Mouse (Mus musculus) stomach, postnatal 0 days (tissue): ENCODE results near the gene Taar3. TPM values are rescaled to one million over a fixed set of nuclear protein-coding genes. Genes with fewer than 3 reads are reported as not detected.

Source experiments
- ATAC-seq: fragments of 200-750 bp; cut with Nextera tagmentation; 2 replicates; pipeline ENCODE4 v1.8.0; 2017; ENCODE audit not compliant: low FRiP score, low TSS enrichment
- DNase-seq: peaks from one replicate; pipeline ENCODE4 v3.0.0-alpha.2; 2016; ENCODE audit warnings: low spot score
- H3K27ac ChIP-seq: fragments of 300-500 bp; sonication (generic); replicated peaks from 2 replicates; pipeline ENCODE4 v1.5.1; 2014; ENCODE audit warnings: mild to moderate bottlenecking, control low read depth
- H3K27me3 ChIP-seq: fragments of 300-500 bp; sonication (generic); 2 replicates; pipeline ENCODE4 v1.6.1; 2014; ENCODE audit warnings: low read length; ENCODE audit not compliant: control insufficient read depth, insufficient read depth
- H3K36me3 ChIP-seq: fragments of 300-500 bp; sonication (generic); 2 replicates; pipeline ENCODE4 v1.6.1; 2014; ENCODE audit warnings: low read length, mixed read lengths; ENCODE audit not compliant: control insufficient read depth, insufficient read depth
- H3K4me1 ChIP-seq: fragments of 300-500 bp; sonication (generic); replicated peaks from 2 replicates; pipeline ENCODE4 v1.6.1; 2014; ENCODE audit warnings: antibody characterized with exemption; ENCODE audit not compliant: control insufficient read depth, insufficient read depth
- H3K4me2 ChIP-seq: fragments of 300-500 bp; sonication (generic); replicated peaks from 2 replicates; pipeline ENCODE4 v1.6.1; 2014; ENCODE audit warnings: low read depth, mild to moderate bottlenecking, control low read depth, moderate library complexity
- H3K4me3 ChIP-seq: fragments of 300-500 bp; sonication (generic); 2 replicates; pipeline ENCODE4 v1.5.1; 2014; ENCODE audit warnings: low read depth, low read length, control low read depth
- H3K9ac ChIP-seq: fragments of 300-500 bp; sonication (generic); 2 replicates; pipeline ENCODE4 v1.6.1; 2014; ENCODE audit warnings: mild to moderate bottlenecking, low read length, control low read depth, mixed read lengths
- H3K9me3 ChIP-seq: fragments of 300-500 bp; sonication (generic); 2 replicates; pipeline ENCODE4 v1.6.1; 2016; ENCODE audit warnings: low read length; ENCODE audit not compliant: control insufficient read depth
- CTCF ChIP-seq: IDR thresholded peaks from 2 replicates; pipeline ENCODE4 v1.5.1; 2016; ENCODE audit warnings: antibody characterized with exemption, low read depth, mild to moderate bottlenecking, moderate library complexity
- EP300 ChIP-seq: optimal IDR thresholded peaks from 2 replicates; pipeline ENCODE3; 2016; ENCODE audit warnings: antibody characterized with exemption
- WGBS: fragments of 180-500 bp; shearing (Covaris S2); extraction: QIAGEN DNeasy Blood & Tissue Kit; methylation state at CpG from one replicate; pipeline ENCODE4 v1.1.7; 2014; 5-methylcytosine and 5-hydroxymethylcytosine counted together
- polyA plus RNA-seq: library from polyadenylated mRNA; unstranded; fragments of >200 nt; fragmentation: Nextera tagmentation; extraction: Ambion mirVana; gene quantifications from 2 replicates; pipeline ENCODE4 v1.2.1, GENCODE M21; 2015

The Taar3 gene
- polyA plus RNA-seq, 1 experiment from 2014 or later: not detected

DNA sequence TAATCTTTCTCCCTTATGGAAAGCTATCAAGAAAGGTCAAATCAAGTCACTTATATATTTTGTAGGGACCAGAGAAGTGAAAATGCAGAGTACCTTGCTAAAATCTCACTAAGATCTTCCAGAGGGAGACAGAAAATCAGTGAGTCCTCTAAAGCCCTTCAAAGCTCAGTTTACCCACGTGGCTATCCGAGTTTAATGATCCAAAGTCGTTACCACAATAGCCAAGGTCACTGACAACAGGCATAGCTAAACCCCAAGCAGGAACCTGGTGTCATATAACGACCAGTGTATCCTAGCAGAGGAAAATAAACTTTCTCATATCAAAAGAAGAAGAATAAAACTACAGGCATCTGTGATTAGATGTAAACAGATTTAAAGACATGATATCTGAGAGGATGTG lies 11.7 kb upstream of the Taar3 start:
- 39% methylated on average over 4 of the region's 4 CpGs for WGBS
- ATAC-seq (no peak), DNase-seq (no peak)
- H3K9me3 ChIP-seq: no peaks in the 10 kb centered on the region
- H3K9ac ChIP-seq: no peak overlapping the region
- H3K4me1 ChIP-seq: no peaks in the 10 kb centered on the region
- no peaks in the 10 kb centered on the region for H3K36me3 ChIP-seq
- TF ChIP-seq EP300: no peak
- TF ChIP-seq CTCF: no peak
- no peak overlapping the region for H3K4me2 ChIP-seq
- no peaks in the 10 kb centered on the region for H3K27me3 ChIP-seq
- no peak overlapping the region for H3K27ac ChIP-seq
- no peak overlapping the region for H3K4me3 ChIP-seq

DNA sequence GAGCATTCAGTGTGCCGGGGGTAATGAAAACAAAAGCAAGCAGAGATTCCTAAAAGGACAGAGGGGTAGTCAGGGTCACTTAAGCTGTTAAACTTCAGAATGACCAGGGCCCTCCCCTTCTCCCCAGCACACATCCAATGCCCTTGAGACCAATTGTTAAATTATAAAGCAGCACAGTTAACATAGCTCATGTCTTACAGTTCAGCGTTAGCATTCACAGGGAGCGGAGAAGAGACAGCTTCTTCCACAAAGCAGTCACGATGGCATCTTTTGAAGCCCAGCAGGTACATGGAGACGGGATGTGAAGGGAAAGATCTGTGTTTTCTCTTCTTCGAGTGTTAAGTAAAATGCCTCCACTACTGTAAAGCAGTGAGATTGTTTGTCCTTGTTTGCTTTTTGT lies 11.0 kb upstream of the Taar3 start, which contains the start of gene Taar2:
Gene Taar2 (plus strand): TSS at position 261 of the 400 bp plus-strand sequence.
- no peak within 1 kb of the TSS for H3K4me3 ChIP-seq
- H3K9me3 ChIP-seq: no peaks in the 10 kb centered on the region
- no peaks in the 10 kb centered on the region for H3K36me3 ChIP-seq
- DNase-seq: no peak
- H3K9ac ChIP-seq: no peak within 1 kb of the TSS
- H3K27ac ChIP-seq: no peak within 1 kb of the TSS
- no peak for ATAC-seq
- no peak within 1 kb of the TSS for H3K4me2 ChIP-seq
- H3K27me3 ChIP-seq: no peaks in the 10 kb centered on the region
- 59% methylated on average over 6 of the region's 6 CpGs for WGBS
- no peaks in the 10 kb centered on the region for H3K4me1 ChIP-seq
- TF ChIP-seq CTCF (no peak), EP300 (no peak)

DNA sequence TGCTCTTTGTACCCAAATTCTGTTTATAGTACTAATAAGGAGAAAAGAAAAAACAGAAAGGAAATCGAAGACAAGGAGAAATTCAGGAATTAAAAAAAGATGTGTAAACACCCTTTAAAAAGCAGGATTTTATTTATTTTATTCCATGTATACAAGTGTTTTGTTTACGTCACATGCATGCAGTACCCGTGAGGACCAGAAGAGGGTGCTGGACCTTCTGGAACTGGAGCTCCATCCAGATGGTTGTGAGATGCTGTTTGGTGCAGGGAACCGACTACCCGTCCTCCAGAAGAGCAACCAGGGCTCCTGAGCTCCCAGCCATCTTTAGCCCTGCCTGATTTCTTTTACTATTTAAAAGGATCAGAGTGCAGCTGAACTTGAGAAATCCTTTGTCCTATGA lies 6.9 kb upstream of the Taar3 start:
- Histone ChIP-seq H3K27ac (no peak overlapping the region), H3K4me3 (no peak overlapping the region), H3K36me3 (no peaks in the 10 kb centered on the region), H3K9me3 (no peaks in the 10 kb centered on the region), H3K4me1 (no peaks in the 10 kb centered on the region), H3K27me3 (no peaks in the 10 kb centered on the region), H3K9ac (no peak overlapping the region), H3K4me2 (no peak overlapping the region)
- WGBS: 76% methylated on average over 5 of the region's 5 CpGs
- ATAC-seq (no peak), DNase-seq (no peak)
- TF ChIP-seq EP300: no peak
- peak; percentile 52 for TF ChIP-seq CTCF

DNA sequence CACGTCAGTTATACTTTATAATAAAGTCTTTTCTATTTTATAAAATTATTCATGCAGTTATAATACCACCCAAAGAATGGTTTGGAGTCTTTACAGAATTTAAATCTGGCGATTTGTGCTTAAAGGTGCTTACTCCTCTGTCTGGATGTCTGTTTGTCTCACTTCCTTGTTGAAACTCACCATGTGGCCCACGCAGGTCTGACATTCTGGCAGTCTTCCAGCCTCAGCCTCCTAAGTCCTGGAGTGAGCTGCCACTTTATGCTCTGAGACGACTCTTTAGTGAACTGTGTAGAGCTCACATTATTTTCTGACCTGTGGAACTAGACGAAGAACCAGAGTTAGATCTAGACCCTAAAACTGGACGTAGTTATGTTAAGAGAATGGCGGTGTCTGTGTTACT lies 1.3 kb upstream of the Taar3 start:
- no peak for ATAC-seq
- no peak overlapping the region for H3K9ac ChIP-seq
- no peak overlapping the region for H3K4me3 ChIP-seq
- no peaks in the 10 kb centered on the region for H3K36me3 ChIP-seq
- WGBS: 34% methylated on average over 7 of the region's 7 CpGs
- no peaks in the 10 kb centered on the region for H3K27me3 ChIP-seq
- no peak overlapping the region for H3K27ac ChIP-seq
- DNase-seq: peak; percentile 32
- no peaks in the 10 kb centered on the region for H3K4me1 ChIP-seq
- TF ChIP-seq EP300 (no peak), CTCF (no peak)
- no peak overlapping the region for H3K4me2 ChIP-seq
- H3K9me3 ChIP-seq: no peaks in the 10 kb centered on the region

DNA sequence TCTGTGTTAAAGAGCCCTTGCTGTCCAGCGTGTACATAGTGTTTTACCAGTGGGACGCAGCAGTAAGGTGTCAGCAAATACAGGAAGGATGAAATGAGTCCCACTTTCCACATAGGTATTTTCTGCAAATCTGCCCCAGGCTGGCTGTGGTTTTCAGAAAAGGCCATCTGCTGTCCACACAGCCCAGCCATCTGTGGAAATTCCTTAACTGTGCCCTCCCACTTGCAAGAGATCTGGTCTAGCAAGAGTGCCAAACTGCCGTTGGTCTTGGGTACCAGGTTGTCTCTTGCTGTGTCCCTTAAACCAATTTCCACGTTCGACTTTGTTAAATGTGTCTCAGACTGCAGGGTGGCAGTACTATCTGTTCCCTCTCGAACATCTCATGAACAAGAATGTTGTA lies 2.4 kb downstream of the Taar3 start:
- no peak for TF ChIP-seq EP300
- TF ChIP-seq CTCF: no peak
- WGBS: 79% methylated on average over 6 of the region's 6 CpGs

DNA sequence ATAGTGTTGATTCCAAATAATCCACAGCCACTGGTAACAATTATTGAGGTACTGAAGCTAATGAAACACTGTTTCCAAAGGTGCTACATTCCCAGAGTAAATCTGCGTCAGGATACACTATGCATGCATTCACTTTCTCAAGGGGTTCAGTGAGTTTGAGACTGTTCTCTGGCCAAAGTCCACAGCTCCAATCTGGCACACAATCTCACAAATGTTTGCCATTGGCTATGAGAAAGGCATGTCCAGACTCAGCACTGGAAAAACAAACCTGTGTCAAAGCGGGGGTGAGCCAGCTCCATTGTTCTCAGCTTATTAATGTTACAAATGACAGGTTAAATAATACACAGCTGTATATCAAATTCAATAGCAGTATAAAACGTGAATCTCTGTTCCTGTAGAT lies 9.7 kb downstream of the Taar3 start:
- H3K36me3 ChIP-seq: no peaks in the 10 kb centered on the region
- TF ChIP-seq EP300: no peak
- no peak for TF ChIP-seq CTCF
- 32% methylated on average over 3 of the region's 3 CpGs for WGBS
- DNase-seq (peak; percentile 74), ATAC-seq (peak; percentile 93)
- no peaks in the 10 kb centered on the region for H3K9me3 ChIP-seq
- no peak overlapping the region for H3K9ac ChIP-seq
- H3K27me3 ChIP-seq: no peaks in the 10 kb centered on the region
- no peak overlapping the region for H3K4me2 ChIP-seq
- no peak overlapping the region for H3K4me3 ChIP-seq
- no peak overlapping the region for H3K27ac ChIP-seq
- H3K4me1 ChIP-seq: no peaks in the 10 kb centered on the region

More for the DNA sequence above, 2.4 kb downstream of the Taar3 start:
- H3K9me3 ChIP-seq: no peaks in the 10 kb centered on the region
- no peak overlapping the region for H3K27ac ChIP-seq
- no peaks in the 10 kb centered on the region for H3K36me3 ChIP-seq
- H3K4me2 ChIP-seq: no peak overlapping the region
- no peaks in the 10 kb centered on the region for H3K4me1 ChIP-seq
- H3K27me3 ChIP-seq: no peaks in the 10 kb centered on the region
- no peak for ATAC-seq
- no peak overlapping the region for H3K9ac ChIP-seq
- H3K4me3 ChIP-seq: no peak overlapping the region
- DNase-seq: no peak
